Mouse (Mus musculus) Patski (cell line): Measurements from ENCODE around the gene Gstm6. TPM values are rescaled to one million over a fixed set of nuclear protein-coding genes. Genes with fewer than 3 reads are reported as not detected.
A peak's percentile ranks its signal among the peaks of the same experiment; 100 is the strongest.
"Not testable (repeated sequence)": the region's sequence is repeated elsewhere in the genome, so short reads cannot be mapped to it uniquely, and the experiment has no call there.

Experiments
- ATAC-seq: fragments of 100-300 bp; one replicate; pipeline ENCODE4 v1.8.0; 2021
- CTCF ChIA-PET: fragments of 350-600 bp; sonication (Branson Sonifier 250); formaldehyde crosslinking; loops from one replicate; lab custom pipeline; 2022; ENCODE audit warnings: inconsistent platforms; lab: Charles Lee
- POLR2A ChIA-PET: fragments of 350-600 bp; sonication (Branson Sonifier 250); formaldehyde crosslinking; loops from one replicate; lab custom pipeline; 2022; ENCODE audit warnings: antibody characterized with exemption, inconsistent platforms; lab: Charles Lee
- DNase-seq: peaks from one replicate; pipeline ENCODE4 v3.0.0-alpha.2; 2011; ENCODE audit warnings: low read depth, low spot score
- H3K27me3 ChIP-seq: fragments of 371-371 bp; one replicate; pipeline ENCODE4 v1.5.1; 2021
- CTCF ChIP-seq: fragments of 100-300 bp; IDR thresholded peaks from one replicate; pipeline ENCODE4 v1.5.1; 2021
- in situ Hi-C: fragments of 300-500 bp; cut with MboI; formaldehyde crosslinking; loops from 3 replicates; pipeline ENCODE4 v1.11.1; 2018; ENCODE audit warnings: low pct_unique_long_range_greater_than_20kb, mixed read lengths
- polyA plus RNA-seq: library from polyadenylated mRNA; unstranded; gene quantifications from one replicate; pipeline ENCODE4 v1.2.3, GENCODE M21; 2021

Gene Gstm6
- polyA plus RNA-seq = 0.15 TPM

DNA sequence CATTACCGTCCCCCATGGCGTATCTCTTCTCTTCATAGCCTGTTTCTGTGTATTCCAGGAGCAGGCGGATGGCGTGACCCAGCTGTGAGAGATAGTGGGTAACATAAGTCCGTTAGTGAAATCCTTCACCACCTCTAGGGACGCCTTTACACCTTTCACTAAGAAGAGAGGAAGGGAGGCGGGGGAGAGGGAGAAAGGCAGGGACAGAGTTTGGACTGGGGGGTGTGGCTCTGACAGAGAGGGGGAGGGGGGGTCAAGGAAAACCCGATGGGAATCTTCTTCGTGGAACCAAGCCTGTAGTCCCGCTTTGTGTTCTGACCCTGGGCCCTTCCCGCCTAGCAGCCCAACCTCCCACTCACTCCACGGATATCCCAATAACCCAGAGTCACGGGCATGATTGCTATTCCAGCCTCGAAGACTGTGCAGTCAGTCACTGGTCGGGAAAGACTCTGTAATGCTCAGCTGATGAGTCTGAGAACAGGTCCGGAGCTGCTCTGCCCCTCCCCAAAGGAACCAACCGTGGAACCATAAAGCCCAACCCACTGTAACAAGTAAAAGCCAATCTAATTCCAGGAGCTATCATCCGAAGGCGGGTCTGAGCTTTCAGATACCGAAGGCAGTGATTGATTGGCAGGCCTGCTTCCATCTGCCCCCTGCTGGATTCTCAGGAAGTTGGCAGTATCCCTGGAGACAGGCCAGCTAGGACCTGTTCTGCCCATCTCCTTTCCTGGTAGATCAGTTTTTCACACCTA lies at the start of gene Gstm6:
TSS of gene Gstm6 (minus strand) at position 511 of the 752 bp plus-strand sequence.
- in situ Hi-C loops = no loop called here
- H3K27me3 ChIP-seq = no peaks in the 10 kb centered on the region
- DNase-seq (no peak), ATAC-seq (no peak)
- peak; percentile 53 for TF ChIP-seq CTCF
- ChIA-PET CTCF (interaction anchor here (0.6 to 5.3 kb wide), 7 partner anchors 10 to 205 kb away, joined by 3 to 23 read pairs (median 5); partner anchors contain the start of genes Gstm1 and Gstm7), POLR2A (no interaction called here)

DNA sequence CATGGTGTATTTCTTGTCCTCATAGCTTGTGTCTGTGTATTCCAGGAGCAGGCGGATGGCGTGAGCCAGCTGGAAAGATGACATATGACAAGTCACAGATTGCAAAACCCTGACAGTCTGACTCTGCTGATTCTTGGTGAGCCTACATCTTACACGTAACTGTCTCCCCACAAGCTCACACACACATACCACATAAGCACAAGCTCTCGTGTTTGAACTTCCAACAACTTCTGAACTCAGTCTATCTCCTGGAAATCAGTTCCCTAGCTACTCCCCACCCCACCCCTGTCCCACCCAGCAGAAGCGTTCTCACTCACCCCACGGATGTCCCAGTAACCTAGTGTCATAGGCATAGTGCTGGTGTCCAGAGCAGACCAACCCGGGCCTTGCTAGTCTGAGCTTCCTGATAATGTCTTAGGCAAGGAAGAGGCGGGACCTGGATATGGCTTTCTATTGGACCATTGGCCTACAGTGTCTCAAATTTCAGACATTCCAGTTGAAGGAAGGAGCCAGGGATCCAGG lies 42.6 kb upstream of the Gstm6 start, which contains the start of gene Gstm2:
TSS of gene Gstm2 (minus strand) at position 413 of the 522 bp plus-strand sequence.
- no peaks in the 10 kb centered on the region for H3K27me3 ChIP-seq
- POLR2A ChIA-PET = interaction anchor here (0.8 to 1.5 kb wide), 2 partner anchors 19 to 28 kb away, joined by 3 to 4 read pairs; no protein-coding TSS in a partner anchor
- ATAC-seq = no peak
- no peak for TF ChIP-seq CTCF
- CTCF ChIA-PET = interaction anchor here (0.9 to 1.8 kb wide), 9 partner anchors 10 to 93 kb away, joined by 3 to 6 read pairs (median 3); partner anchors contain the start of genes Gstm1 and Gstm3
- in situ Hi-C loops = no loop called here
- DNase-seq = no peak

DNA sequence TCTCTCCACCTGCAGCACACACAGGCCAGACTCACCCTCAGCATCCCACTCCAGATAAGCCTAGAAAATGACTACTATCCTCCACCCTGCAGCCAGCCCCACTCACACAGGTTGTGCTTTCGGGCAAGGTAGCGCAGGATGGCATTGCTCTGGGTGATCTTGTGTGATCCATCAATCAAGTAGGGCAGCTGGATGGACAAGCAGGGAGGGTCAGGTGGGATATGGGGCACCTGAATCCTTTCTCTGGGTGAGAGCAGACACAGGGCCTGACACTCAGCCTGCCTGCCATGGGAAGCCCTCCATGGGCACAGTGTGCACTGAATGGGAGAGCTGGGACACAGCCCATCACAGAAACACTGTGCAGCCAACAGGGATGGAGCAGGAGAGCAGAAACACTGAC lies 41.6 kb upstream of the Gstm6 start:
- H3K27me3 ChIP-seq, in situ Hi-C loops, DNase-seq, ATAC-seq: not testable (repeated sequence)
- ChIA-PET POLR2A (interaction anchor here (0.6 to 1.5 kb wide), 2 partner anchors 20 to 22 kb away, joined by 4 read pairs; no protein-coding TSS in a partner anchor), CTCF (interaction anchor here (0.6 to 1.8 kb wide), 4 partner anchors 11 to 64 kb away, joined by 3 to 6 read pairs (median 4); partner anchors contain the start of gene Gstm3)

DNA sequence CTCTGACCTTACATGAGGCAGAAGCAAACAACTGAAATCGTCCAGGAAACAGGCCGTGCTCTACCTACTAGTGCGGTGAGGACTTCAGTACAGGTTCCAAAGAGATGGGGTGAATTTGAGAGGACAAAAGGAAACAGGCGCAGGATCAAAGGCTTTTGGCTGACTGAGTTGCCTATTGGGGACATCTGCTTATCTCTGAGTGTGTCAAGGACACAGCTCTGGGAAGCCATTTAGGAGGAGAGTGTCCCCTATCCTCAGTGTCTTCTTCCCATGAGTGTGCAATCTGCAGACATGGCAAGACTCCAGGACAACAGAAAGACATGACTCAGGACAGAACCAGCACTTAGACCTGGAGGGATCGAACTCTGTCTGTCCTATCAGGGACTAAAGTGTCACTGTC lies 40.9 kb upstream of the Gstm6 start:
- ChIA-PET POLR2A (interaction anchor here (0.6 kb wide), 1 partner anchor 12 kb away, joined by 6 read pairs; no protein-coding TSS in a partner anchor), CTCF (no interaction called here)
- ATAC-seq = no peak
- DNase-seq = no peak
- in situ Hi-C loops = no loop called here
- no peaks in the 10 kb centered on the region for H3K27me3 ChIP-seq
- no peak for TF ChIP-seq CTCF

DNA sequence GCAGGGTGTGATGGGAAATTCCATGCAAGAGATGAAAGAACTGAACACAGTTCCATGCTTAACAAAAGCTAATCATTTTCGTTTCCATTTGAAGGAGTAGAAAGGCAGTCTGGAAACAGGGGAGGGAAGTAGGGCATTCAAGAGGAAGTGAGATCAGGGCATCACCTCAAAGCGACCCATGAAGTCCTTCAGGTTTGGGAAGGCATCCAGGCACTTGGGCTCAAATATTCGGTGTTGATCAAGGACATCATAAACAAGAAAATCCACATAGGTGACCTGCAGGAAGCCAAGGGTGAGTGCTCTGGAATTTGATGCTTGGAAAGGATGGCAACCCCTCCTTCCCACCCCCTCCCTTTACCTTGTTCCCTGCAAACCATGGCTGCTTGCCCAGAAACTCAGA lies 40.2 kb upstream of the Gstm6 start:
- ChIA-PET CTCF (interaction anchor here (1.0 to 1.8 kb wide), 4 partner anchors 14 to 52 kb away, joined by 3 to 6 read pairs (median 4); partner anchors contain the start of genes Gstm3 and Gstm7), POLR2A (interaction anchor here (0.6 kb wide), 1 partner anchor 11 kb away, joined by 6 read pairs; no protein-coding TSS in a partner anchor)
- TF ChIP-seq CTCF = no peak
- ATAC-seq (peak; percentile 19), DNase-seq (no peak)
- no peaks in the 10 kb centered on the region for H3K27me3 ChIP-seq
- in situ Hi-C loops = no loop called here

DNA sequence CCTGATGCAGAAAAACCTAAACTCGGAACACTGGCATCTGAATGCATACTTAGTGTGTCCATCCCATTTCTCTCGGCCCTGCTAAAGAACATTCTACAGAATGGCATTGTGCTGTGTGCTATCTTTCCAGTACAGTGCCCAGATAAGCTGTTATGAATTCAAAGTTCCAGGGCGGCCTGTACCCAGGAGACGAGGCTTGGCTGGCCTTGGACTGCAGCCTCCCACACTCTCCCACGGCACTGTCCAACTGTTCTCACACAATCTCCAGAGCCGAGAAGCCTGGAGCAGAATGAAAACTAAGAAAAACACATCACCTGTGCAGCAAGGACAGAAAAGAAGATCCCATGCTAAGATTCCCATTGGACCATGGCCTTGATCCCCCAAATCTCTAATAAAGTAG lies 39.2 kb upstream of the Gstm6 start:
- ChIA-PET POLR2A (interaction anchor here (0.9 kb wide), 1 partner anchor 28 kb away, joined by 3 read pairs; no protein-coding TSS in a partner anchor), CTCF (interaction anchor here (0.7 to 1.8 kb wide), 6 partner anchors 13 to 70 kb away, joined by 3 to 6 read pairs (median 4); partner anchors contain the start of genes Gstm3 and Gstm7)
- no peak for TF ChIP-seq CTCF
- ATAC-seq (no peak), DNase-seq (no peak)
- in situ Hi-C loops = no loop called here
- no peaks in the 10 kb centered on the region for H3K27me3 ChIP-seq

DNA sequence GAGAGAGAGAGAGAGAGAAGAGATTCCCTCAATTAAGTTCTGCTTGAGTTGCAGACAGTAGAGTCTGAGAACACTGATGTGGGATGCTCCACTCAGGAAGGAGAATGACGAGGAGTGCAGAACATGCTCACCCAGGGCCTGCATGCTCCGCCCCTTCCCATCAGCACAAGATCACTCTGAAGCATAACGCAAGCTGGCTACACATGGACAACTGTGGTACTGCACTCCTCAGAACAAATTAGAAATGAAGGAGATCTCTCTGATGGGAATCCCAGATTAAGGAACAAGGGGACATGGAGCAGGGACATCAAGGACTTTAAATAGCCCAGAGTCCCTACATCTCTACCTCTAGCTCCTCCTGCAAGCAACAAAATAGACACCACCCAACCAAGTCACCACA lies 37.7 kb upstream of the Gstm6 start:
- DNase-seq = no peak
- no peak for ATAC-seq
- no peak for TF ChIP-seq CTCF
- POLR2A ChIA-PET = no interaction called here
- CTCF ChIA-PET = interaction anchor here (0.6 to 1.4 kb wide), 6 partner anchors 9 to 1711 kb away, joined by 3 to 4 read pairs (median 3); no protein-coding TSS in a partner anchor
- H3K27me3 ChIP-seq = no peaks in the 10 kb centered on the region
- in situ Hi-C loops = no loop called here

DNA sequence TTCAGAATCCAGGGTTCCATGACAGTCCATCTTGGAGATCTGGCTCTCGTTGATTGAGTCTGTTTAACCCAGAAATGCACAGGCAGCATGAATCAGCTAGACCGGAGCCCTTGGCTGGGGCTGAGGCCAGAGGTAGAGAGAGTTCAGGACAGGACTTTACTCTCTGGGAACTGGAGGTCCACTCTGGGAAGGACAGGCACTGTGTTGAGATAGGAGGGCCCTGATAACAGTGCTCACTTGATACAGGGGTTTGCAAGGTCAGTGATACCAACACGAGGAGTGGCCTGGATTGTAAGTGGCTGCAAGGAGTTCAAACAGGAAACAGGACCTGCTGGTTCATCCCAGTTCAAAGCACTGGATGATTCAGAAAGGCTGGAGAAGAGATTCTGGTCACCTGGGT lies 34.1 kb upstream of the Gstm6 start:
- TF ChIP-seq CTCF = no peak
- DNase-seq (no peak), ATAC-seq (no peak)
- CTCF ChIA-PET = no interaction called here
- H3K27me3 ChIP-seq = no peaks in the 10 kb centered on the region
- in situ Hi-C loops = no loop called here
- POLR2A ChIA-PET = no interaction called here

DNA sequence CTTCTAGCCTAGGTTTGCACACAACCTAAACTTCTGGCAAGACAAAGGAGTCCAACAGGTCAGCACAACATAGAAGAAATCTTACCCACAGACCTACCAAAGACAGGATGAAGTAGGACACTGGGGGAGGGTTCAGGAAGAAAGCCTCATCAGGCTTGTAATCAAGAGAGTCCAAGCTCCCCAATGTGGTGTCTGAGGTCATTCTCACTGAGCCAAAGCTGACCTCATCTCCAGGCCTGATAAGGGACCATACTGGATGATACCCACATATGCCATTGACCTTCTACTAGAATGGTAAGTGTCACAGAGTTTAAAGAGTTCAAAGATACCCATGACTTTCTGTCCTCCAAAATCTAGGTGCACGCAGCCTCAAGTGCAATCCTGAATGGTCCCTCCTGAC lies 30.7 kb upstream of the Gstm6 start:
- TF ChIP-seq CTCF = no peak
- no peaks in the 10 kb centered on the region for H3K27me3 ChIP-seq
- DNase-seq (no peak), ATAC-seq (no peak)
- ChIA-PET CTCF (interaction anchor here (0.9 to 1.3 kb wide), 5 partner anchors 11 to 88 kb away, joined by 3 to 4 read pairs (median 3); no protein-coding TSS in a partner anchor), POLR2A (no interaction called here)
- in situ Hi-C loops = no loop called here

DNA sequence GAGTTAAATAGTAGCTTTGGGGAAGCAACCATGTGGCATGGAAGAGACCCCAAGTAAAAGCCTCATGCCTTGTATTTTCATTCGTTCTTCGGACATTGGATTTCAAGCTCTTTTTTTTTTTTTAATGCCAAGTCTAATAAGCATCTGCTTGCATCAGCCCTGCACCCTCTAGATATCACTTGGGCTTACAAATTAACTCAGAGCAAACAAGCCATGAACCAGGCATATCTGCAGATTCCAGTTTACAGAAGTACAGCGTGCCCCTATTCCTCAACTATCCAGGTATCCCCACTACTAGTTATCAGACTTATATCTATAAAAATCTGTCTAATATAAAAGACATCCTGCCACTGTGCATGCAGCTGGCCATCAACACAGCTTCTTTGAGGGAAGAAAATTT lies 28.5 kb upstream of the Gstm6 start:
- no peak for ATAC-seq

DNA sequence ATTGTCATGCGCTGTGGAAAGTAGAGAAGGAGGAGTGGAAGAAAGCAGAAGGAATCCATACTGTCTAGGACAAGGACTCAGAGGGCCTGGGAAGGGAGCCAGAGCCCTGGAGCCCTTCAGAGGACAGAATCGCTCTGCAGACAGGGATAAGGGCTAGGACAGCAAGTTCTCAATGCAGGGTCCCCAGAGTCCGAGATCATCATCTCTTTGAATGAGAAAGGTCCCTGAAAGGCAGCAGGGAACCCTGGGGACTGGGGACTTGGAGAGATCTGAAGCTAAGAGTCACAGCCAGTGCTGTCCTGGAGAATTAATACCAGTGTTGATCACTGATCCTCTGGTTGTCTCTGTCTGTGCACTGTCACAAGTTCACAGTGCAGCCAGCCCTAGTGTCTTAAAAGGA lies 27.6 kb upstream of the Gstm6 start:
- CTCF ChIA-PET, in situ Hi-C loops: not testable (repeated sequence)

More for the DNA sequence above, 28.5 kb upstream of the Gstm6 start:
- DNase-seq = no peak
- no peaks in the 10 kb centered on the region for H3K27me3 ChIP-seq
- TF ChIP-seq CTCF = no peak
- CTCF ChIA-PET = interaction anchor here (0.7 to 1.8 kb wide), 3 partner anchors 9 to 15 kb away, joined by 3 to 5 read pairs (median 3); partner anchors contain the start of gene Gstm2
- in situ Hi-C loops = no loop called here
- POLR2A ChIA-PET = interaction anchor here (0.6 kb wide), 1 partner anchor 18 kb away, joined by 3 read pairs; no protein-coding TSS in a partner anchor

More for the DNA sequence above, 27.6 kb upstream of the Gstm6 start:
- ATAC-seq, POLR2A ChIA-PET, DNase-seq, H3K27me3 ChIP-seq: not testable (repeated sequence)
